ENCODE assay signal across 11 mouse cellular contexts in genomic region chr13:41341422-41341821, GRCm38 (mm10).
DNase-seq lines count a peak whose midpoint lies in the region; ATAC-seq and TF ChIP-seq lines count a peak whose summit lies in the region.
"Had no signal": no experiment of that assay in that cellular context is flagged by ENCODE, and none has a peak within 500 bp of the region (broad histone marks: within the 10 kb centered on the region; RNA-seq: fewer than 3 reads in every experiment).

No protein-coding gene starts in this region.

- WGBS in embryonic facial prominence, embryonic 13.5 days = 66% methylated on average over 9 of the region's 9 CpGs
- 82% methylated on average over 9 of the region's 9 CpGs for WGBS in embryonic facial prominence, embryonic 10.5 days
- 38% methylated on average over 9 of the region's 9 CpGs for WGBS in intestine, postnatal 0 days

- H3K36me3 ChIP-seq in embryonic facial prominence, embryonic 13.5 days = peaks cover 22% of the 10 kb centered on the region
- H3K36me3 ChIP-seq in embryonic facial prominence, embryonic 10.5 days (replicated peaks) = peaks cover 42% of the 10 kb centered on the region
- H3K36me3 ChIP-seq in intestine, postnatal 0 days (ENCODE audit: control insufficient read depth, insufficient read depth) = peaks cover 26% of the 10 kb centered on the region

- no peak overlapping the region for H3K4me2 ChIP-seq in embryonic facial prominence, embryonic 13.5 days
- H3K4me2 ChIP-seq in intestine, postnatal 0 days (replicated peaks; ENCODE audit: low read depth) = 0 out of 2 replicates have a peak overlapping the region, but pooled peaks have one; percentile 9

- no peaks in the 10 kb centered on the region for H3K27me3 ChIP-seq in embryonic facial prominence, embryonic 13.5 days
- no peaks in the 10 kb centered on the region for H3K27me3 ChIP-seq in embryonic facial prominence, embryonic 10.5 days (replicated peaks; ENCODE audit: low read depth, poor library complexity, severe bottlenecking)
- H3K27me3 ChIP-seq in intestine, postnatal 0 days (replicated peaks; ENCODE audit: control insufficient read depth, insufficient read depth, low read length) = no peaks in the 10 kb centered on the region

- DNase-seq in embryonic facial prominence, embryonic 10.5 days (ENCODE audit: low spot score) = no peak
- DNase-seq in layer of hippocampus, adult 2 months (ENCODE audit: low spot score in 2 of 2) = no peak
- no peak for DNase-seq in layer of hippocampus, adult 8-10 months (ENCODE audit: low spot score in 2 of 2)
- DNase-seq in NIH3T3 (ENCODE audit: low read depth) (peak; percentile 68), MN1 (ENCODE audit: low spot score) (no peak)
- no peak for DNase-seq in spleen, adult 12 weeks (ENCODE audit: low spot score)
- DNase-seq: gastrocnemius, postnatal 36 days had no signal

- no peaks in the 10 kb centered on the region for H3K9me3 ChIP-seq in embryonic facial prominence, embryonic 13.5 days
- no peaks in the 10 kb centered on the region for H3K9me3 ChIP-seq in embryonic facial prominence, embryonic 10.5 days
- no peaks in the 10 kb centered on the region for H3K9me3 ChIP-seq in intestine, postnatal 0 days (ENCODE audit: control insufficient read depth)

- H3K27ac ChIP-seq in embryonic facial prominence, embryonic 13.5 days = peak overlapping the region; percentile 28; the same call in 1 of the 2 replicates
- H3K27ac ChIP-seq in embryonic facial prominence, embryonic 10.5 days (replicated peaks) = no peak overlapping the region
- H3K27ac ChIP-seq in layer of hippocampus, adult 2 months = peak overlapping the region; percentile 36; the same call in 1 of the 2 replicates
- peak overlapping the region; percentile 92 for H3K27ac ChIP-seq in intestine, postnatal 0 days (ENCODE audit: low read depth, low read length)
- H3K27ac ChIP-seq: macrophage; stomach, postnatal 0 days had no signal

- no peak overlapping the region for H3K4me3 ChIP-seq in embryonic facial prominence, embryonic 13.5 days
- no peak overlapping the region for H3K4me3 ChIP-seq in embryonic facial prominence, embryonic 10.5 days
- H3K4me3 ChIP-seq in layer of hippocampus, adult 2 months = no peak overlapping the region
- H3K4me3 ChIP-seq in intestine, postnatal 0 days (ENCODE audit: low read depth, low read length) = no peak overlapping the region

- no peak for ATAC-seq in embryonic facial prominence, embryonic 13.5 days (ENCODE audit: insufficient number of reproducible peaks, insufficient read depth, low FRiP score, low TSS enrichment, low read depth)
- no peak for ATAC-seq in intestine, postnatal 0 days

- no peak for TF ChIP-seq CTCF in layer of hippocampus, adult 2 months (conservative IDR thresholded peaks at IDR 0.05)
- no peak for TF ChIP-seq CTCF in intestine, postnatal 0 days (IDR thresholded peaks at IDR 0.05; ENCODE audit: low read depth)

- no peak overlapping the region for H3K9ac ChIP-seq in embryonic facial prominence, embryonic 13.5 days
- H3K9ac ChIP-seq in intestine, postnatal 0 days (ENCODE audit: low read depth, low read length) = no peak overlapping the region

- peaks cover 48% of the 10 kb centered on the region for H3K4me1 ChIP-seq in embryonic facial prominence, embryonic 13.5 days
- H3K4me1 ChIP-seq in embryonic facial prominence, embryonic 10.5 days = peaks cover 53% of the 10 kb centered on the region
- peaks cover 29% of the 10 kb centered on the region for H3K4me1 ChIP-seq in intestine, postnatal 0 days (replicated peaks; ENCODE audit: control insufficient read depth, insufficient read depth, low read length)
